Mouse (Mus musculus): ENCODE data around the gene Focad. TPM values are rescaled to one million over a fixed set of nuclear protein-coding genes. Genes with fewer than 3 reads are reported as not detected.
"Not testable (repeated sequence)": the region's sequence is repeated elsewhere in the genome, so short reads cannot be mapped to it uniquely, and the experiment has no call there.

Focad gene
- polyA plus RNA-seq, 1 experiment from 2014 or later: 14.8 TPM

GRCm38 (mm10) chr4:88356652-88357051, 262.2 kb downstream of the Focad start:
- no peak overlapping the region for H3K27ac ChIP-seq
- no peak overlapping the region for H3K4me3 ChIP-seq
- H3K9me3 ChIP-seq: no peaks in the 10 kb centered on the region
- H3K27me3 ChIP-seq (ENCODE audit: insufficient read depth, poor library complexity, severe bottlenecking): no peaks in the 10 kb centered on the region
- H3K36me3 ChIP-seq: no peaks in the 10 kb centered on the region
- no peak for DNase-seq (ENCODE audit: low spot score)
- H3K4me1 ChIP-seq: no peaks in the 10 kb centered on the region
- 70% methylated on average over 2 of the region's 2 CpGs for WGBS

GRCm38 (mm10) chr4:88357431-88357830, 263.0 kb downstream of the Focad start:
- Histone ChIP-seq H3K9me3 (no peaks in the 10 kb centered on the region), H3K36me3 (no peaks in the 10 kb centered on the region), H3K27ac (no peak overlapping the region), H3K4me3 (no peak overlapping the region), H3K4me1 (no peaks in the 10 kb centered on the region), H3K27me3 (ENCODE audit: insufficient read depth, poor library complexity, severe bottlenecking) (no peaks in the 10 kb centered on the region)
- no peak for DNase-seq (ENCODE audit: low spot score)
- 61% methylated on average over 3 of the region's 3 CpGs for WGBS

- Histone ChIP-seq H3K27ac (no peak overlapping the region), H3K4me3 (no peak overlapping the region), H3K4me1 (peaks cover 3% of the 10 kb centered on the region; the same call in 1 of the 2 replicates), H3K9me3 (no peaks in the 10 kb centered on the region), H3K27me3 (ENCODE audit: insufficient read depth, poor library complexity, severe bottlenecking) (no peaks in the 10 kb centered on the region), H3K36me3 (peaks cover 4% of the 10 kb centered on the region; the same call in 1 of the 2 replicates)
- 88% methylated on average over 6 of the region's 6 CpGs for WGBS
- peak; percentile 45 for DNase-seq (ENCODE audit: low spot score)
Measured at GRCm38 (mm10) chr4:88369951-88370350, 275.5 kb downstream of the Focad start.

- Histone ChIP-seq H3K36me3 (peaks cover 4% of the 10 kb centered on the region; the same call in 1 of the 2 replicates), H3K4me1 (peaks cover 3% of the 10 kb centered on the region; the same call in 1 of the 2 replicates), H3K4me3 (no peak overlapping the region), H3K27me3 (ENCODE audit: insufficient read depth, poor library complexity, severe bottlenecking) (no peaks in the 10 kb centered on the region), H3K9me3 (no peaks in the 10 kb centered on the region), H3K27ac (no peak overlapping the region)
- 90% methylated on average over 8 of the region's 8 CpGs for WGBS
- peak; percentile 45 for DNase-seq (ENCODE audit: low spot score)
Measured at GRCm38 (mm10) chr4:88370819-88371218, 276.4 kb downstream of the Focad start.

GRCm38 (mm10) chr4:88372293-88373224, 278.1 kb downstream of the Focad start:
- H3K4me1 ChIP-seq: peaks cover 3% of the 10 kb centered on the region; the same call in 1 of the 2 replicates
- no peak overlapping the region for H3K4me3 ChIP-seq
- no peaks in the 10 kb centered on the region for H3K27me3 ChIP-seq (ENCODE audit: insufficient read depth, poor library complexity, severe bottlenecking)
- H3K36me3 ChIP-seq: peaks cover 4% of the 10 kb centered on the region; the same call in 1 of the 2 replicates
- no peak overlapping the region for H3K27ac ChIP-seq
- WGBS: 79% methylated on average over 18 of the region's 18 CpGs
- peak; percentile 54 for DNase-seq (ENCODE audit: low spot score)
- no peaks in the 10 kb centered on the region for H3K9me3 ChIP-seq

GRCm38 (mm10) chr4:88390036-88390435, 295.6 kb downstream of the Focad start:
- WGBS: 53% methylated on average over 1 of the region's 1 CpGs
- Histone ChIP-seq H3K4me3 (no peak overlapping the region), H3K9me3 (no peaks in the 10 kb centered on the region), H3K27ac (no peak overlapping the region), H3K4me1 (no peaks in the 10 kb centered on the region), H3K27me3 (ENCODE audit: insufficient read depth, poor library complexity, severe bottlenecking) (no peaks in the 10 kb centered on the region), H3K36me3 (peaks cover 5% of the 10 kb centered on the region; the same call in 1 of the 2 replicates)
- DNase-seq (ENCODE audit: low spot score): no peak

GRCm38 (mm10) chr4:88390596-88390995, 296.2 kb downstream of the Focad start:
- not testable (repeated sequence) for DNase-seq (ENCODE audit: low spot score); H3K9me3 ChIP-seq; H3K27ac ChIP-seq; H3K4me1 ChIP-seq; H3K27me3 ChIP-seq (ENCODE audit: insufficient read depth, poor library complexity, severe bottlenecking); H3K36me3 ChIP-seq; H3K4me3 ChIP-seq
- 80% methylated on average over 1 of the region's 1 CpGs for WGBS

- DNase-seq (ENCODE audit: low spot score): no peak
- WGBS: 86% methylated on average over 3 of the region's 3 CpGs
- no peaks in the 10 kb centered on the region for H3K4me1 ChIP-seq
Measured at GRCm38 (mm10) chr4:88395717-88396116, 301.3 kb downstream of the Focad start.

GRCm38 (mm10) chr4:88396995-88397521, 302.6 kb downstream of the Focad start:
- no peak overlapping the region for H3K4me3 ChIP-seq
- DNase-seq (ENCODE audit: low spot score): no peak
- H3K9me3 ChIP-seq: no peaks in the 10 kb centered on the region
- no peaks in the 10 kb centered on the region for H3K4me1 ChIP-seq
- H3K27ac ChIP-seq: no peak overlapping the region
- 75% methylated on average over 6 of the region's 6 CpGs for WGBS
- no peaks in the 10 kb centered on the region for H3K27me3 ChIP-seq (ENCODE audit: insufficient read depth, poor library complexity, severe bottlenecking)
- H3K36me3 ChIP-seq: peaks cover 4% of the 10 kb centered on the region; the same call in 1 of the 2 replicates

More at GRCm38 (mm10) chr4:88395717-88396116, 301.3 kb downstream of the Focad start:
- Histone ChIP-seq H3K4me3 (no peak overlapping the region), H3K27ac (no peak overlapping the region), H3K9me3 (no peaks in the 10 kb centered on the region), H3K36me3 (peaks cover 5% of the 10 kb centered on the region; the same call in 1 of the 2 replicates), H3K27me3 (ENCODE audit: insufficient read depth, poor library complexity, severe bottlenecking) (no peaks in the 10 kb centered on the region)

- H3K27me3 ChIP-seq (ENCODE audit: insufficient read depth, poor library complexity, severe bottlenecking): no peaks in the 10 kb centered on the region
- H3K4me3 ChIP-seq: no peak overlapping the region
- no peaks in the 10 kb centered on the region for H3K9me3 ChIP-seq
- 76% methylated on average over 9 of the region's 9 CpGs for WGBS
- no peaks in the 10 kb centered on the region for H3K4me1 ChIP-seq
- H3K27ac ChIP-seq: no peak overlapping the region
- H3K36me3 ChIP-seq: no peaks in the 10 kb centered on the region
- DNase-seq (ENCODE audit: low spot score): no peak
Measured at GRCm38 (mm10) chr4:88400302-88400991, 306.0 kb downstream of the Focad start.

GRCm38 (mm10) chr4:88400992-88401313, 306.5 kb downstream of the Focad start:
- H3K9me3 ChIP-seq: no peaks in the 10 kb centered on the region
- no peak overlapping the region for H3K27ac ChIP-seq
- H3K4me1 ChIP-seq: no peaks in the 10 kb centered on the region
- no peaks in the 10 kb centered on the region for H3K27me3 ChIP-seq (ENCODE audit: insufficient read depth, poor library complexity, severe bottlenecking)
- DNase-seq (ENCODE audit: low spot score): no peak
- no peak overlapping the region for H3K4me3 ChIP-seq
- 89% methylated on average over 7 of the region's 7 CpGs for WGBS
- H3K36me3 ChIP-seq: no peaks in the 10 kb centered on the region

- H3K4me1 ChIP-seq: no peaks in the 10 kb centered on the region
- 91% methylated on average over 6 of the region's 6 CpGs for WGBS
- no peak for DNase-seq (ENCODE audit: low spot score)
Measured at GRCm38 (mm10) chr4:88402884-88403283, 308.5 kb downstream of the Focad start.

More at GRCm38 (mm10) chr4:88402884-88403283, 308.5 kb downstream of the Focad start:
- no peaks in the 10 kb centered on the region for H3K27me3 ChIP-seq (ENCODE audit: insufficient read depth, poor library complexity, severe bottlenecking)
- H3K9me3 ChIP-seq: no peaks in the 10 kb centered on the region
- H3K27ac ChIP-seq: no peak overlapping the region
- peaks cover 5% of the 10 kb centered on the region; the same call in 1 of the 2 replicates for H3K36me3 ChIP-seq
- H3K4me3 ChIP-seq: no peak overlapping the region
